Mouse (Mus musculus) embryonic facial prominence, embryonic 11.5 days (tissue): ENCODE results near the gene Hoxd13. TPM values are rescaled to one million over a fixed set of nuclear protein-coding genes. Genes with fewer than 3 reads are reported as not detected.

Experiments used
- ATAC-seq: fragments of 200-750 bp; cut with Nextera tagmentation; replicated peaks from 2 replicates; pipeline ENCODE4 v1.8.0; 2017; ENCODE audit warnings: low read depth; ENCODE audit not compliant: insufficient number of reproducible peaks, low FRiP score, low TSS enrichment
- DNase-seq: peaks from one replicate; pipeline ENCODE4 v3.0.0-alpha.2; 2015; ENCODE audit warnings: low spot score
- H3K27ac ChIP-seq: fragments of 300-500 bp; sonication (generic); replicated peaks from 2 replicates; pipeline ENCODE4 v1.5.1; 2014; ENCODE audit warnings: mild to moderate bottlenecking, low read depth, low read length, control low read depth
- H3K27me3 ChIP-seq: fragments of 300-500 bp; sonication (generic); 2 replicates; pipeline ENCODE4 v1.6.1; 2014; ENCODE audit warnings: mild to moderate bottlenecking, low read length, moderate library complexity, mixed read lengths; ENCODE audit not compliant: control insufficient read depth, insufficient read depth
- H3K36me3 ChIP-seq: fragments of 300-500 bp; sonication (generic); replicated peaks from 2 replicates; pipeline ENCODE4 v1.6.1; 2014; ENCODE audit warnings: low read depth, mild to moderate bottlenecking, low read length, moderate library complexity, mixed read lengths; ENCODE audit not compliant: control insufficient read depth, insufficient read depth
- H3K4me1 ChIP-seq: fragments of 300-500 bp; sonication (generic); 2 replicates; pipeline ENCODE4 v1.6.1; 2014; ENCODE audit warnings: low read length, mixed read lengths; ENCODE audit not compliant: control insufficient read depth, insufficient read depth
- H3K4me2 ChIP-seq: fragments of 300-500 bp; sonication (generic); 2 replicates; pipeline ENCODE4 v1.6.1; 2014; ENCODE audit warnings: low read depth, mild to moderate bottlenecking, control low read depth, low read length, moderate library complexity
- H3K4me3 ChIP-seq: fragments of 300-500 bp; sonication (generic); 2 replicates; pipeline ENCODE4 v1.5.1; 2014; ENCODE audit warnings: low read depth, low read length, control low read depth
- H3K9ac ChIP-seq: fragments of 300-500 bp; sonication (generic); replicated peaks from 2 replicates; pipeline ENCODE4 v1.6.1; 2014; ENCODE audit warnings: mild to moderate bottlenecking, control low read depth, low read length
- H3K9me3 ChIP-seq: fragments of 300-500 bp; sonication (generic); replicated peaks from 2 replicates; pipeline ENCODE4 v1.6.1; 2016; ENCODE audit warnings: mild to moderate bottlenecking, low read length, inconsistent platforms, mixed read lengths; ENCODE audit not compliant: control insufficient read depth
- WGBS: fragments of 180-500 bp; shearing (Covaris S2); extraction: QIAGEN DNeasy Blood & Tissue Kit; methylation state at CpG from one replicate; pipeline ENCODE4 v1.1.7; 2014; 5-methylcytosine and 5-hydroxymethylcytosine counted together
- polyA plus RNA-seq: library from polyadenylated mRNA; unstranded; fragments of >200 nt; fragmentation: Nextera tagmentation; extraction: Ambion mirVana; gene quantifications from 2 replicates; pipeline ENCODE4 v1.2.1, GENCODE M21; 2014

Gene Hoxd13
- polyA plus RNA-seq, 1 experiment from 2014 or later = not detected

DNA sequence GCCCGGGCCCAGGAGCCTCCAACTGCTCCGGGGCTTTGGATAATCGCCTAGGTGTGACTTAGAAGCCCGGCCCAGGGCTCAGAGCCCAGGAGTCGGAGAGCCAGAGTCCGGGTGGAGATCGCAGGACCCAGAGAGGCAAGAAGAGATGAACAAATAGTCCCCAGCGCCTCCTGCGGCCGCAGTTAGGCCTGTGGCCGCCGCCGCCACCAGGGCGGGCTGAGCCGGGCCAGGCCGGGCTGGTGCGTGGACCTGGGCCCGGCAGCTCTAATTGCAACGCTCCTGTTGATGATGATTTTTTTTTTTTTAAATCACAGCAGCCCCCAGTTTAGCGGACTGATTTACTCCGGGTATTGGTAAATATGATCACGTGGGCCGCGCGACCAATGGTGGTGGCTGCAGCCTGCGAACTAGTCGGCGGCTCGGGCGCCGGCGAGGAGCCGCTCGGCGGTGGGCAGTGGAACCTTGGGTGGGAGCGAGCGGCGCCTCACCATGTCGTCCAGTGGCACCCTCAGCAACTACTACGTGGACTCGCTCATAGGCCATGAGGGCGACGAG is 29.5 kb downstream of the Hoxd13 start, which contains the start of gene Hoxd9:
Hoxd9 (plus strand) TSS at position 161 of the 555 bp plus-strand sequence.
- Histone ChIP-seq H3K27ac (no peak within 1 kb of the TSS), H3K9ac (no peak within 1 kb of the TSS), H3K27me3 (peaks cover 85% of the 10 kb centered on the region), H3K4me1 (no peaks in the 10 kb centered on the region; the same call in 1 of the 2 replicates), H3K4me2 (peak within 1 kb of the TSS; percentile 46), H3K36me3 (no peaks in the 10 kb centered on the region), H3K9me3 (no peaks in the 10 kb centered on the region), H3K4me3 (peak within 1 kb of the TSS; percentile 30)
- ATAC-seq (peak; percentile 57; the same call in 1 of the 2 replicates), DNase-seq (no peak)
- WGBS = under 1% methylated on average over 43 of the region's 43 CpGs

DNA sequence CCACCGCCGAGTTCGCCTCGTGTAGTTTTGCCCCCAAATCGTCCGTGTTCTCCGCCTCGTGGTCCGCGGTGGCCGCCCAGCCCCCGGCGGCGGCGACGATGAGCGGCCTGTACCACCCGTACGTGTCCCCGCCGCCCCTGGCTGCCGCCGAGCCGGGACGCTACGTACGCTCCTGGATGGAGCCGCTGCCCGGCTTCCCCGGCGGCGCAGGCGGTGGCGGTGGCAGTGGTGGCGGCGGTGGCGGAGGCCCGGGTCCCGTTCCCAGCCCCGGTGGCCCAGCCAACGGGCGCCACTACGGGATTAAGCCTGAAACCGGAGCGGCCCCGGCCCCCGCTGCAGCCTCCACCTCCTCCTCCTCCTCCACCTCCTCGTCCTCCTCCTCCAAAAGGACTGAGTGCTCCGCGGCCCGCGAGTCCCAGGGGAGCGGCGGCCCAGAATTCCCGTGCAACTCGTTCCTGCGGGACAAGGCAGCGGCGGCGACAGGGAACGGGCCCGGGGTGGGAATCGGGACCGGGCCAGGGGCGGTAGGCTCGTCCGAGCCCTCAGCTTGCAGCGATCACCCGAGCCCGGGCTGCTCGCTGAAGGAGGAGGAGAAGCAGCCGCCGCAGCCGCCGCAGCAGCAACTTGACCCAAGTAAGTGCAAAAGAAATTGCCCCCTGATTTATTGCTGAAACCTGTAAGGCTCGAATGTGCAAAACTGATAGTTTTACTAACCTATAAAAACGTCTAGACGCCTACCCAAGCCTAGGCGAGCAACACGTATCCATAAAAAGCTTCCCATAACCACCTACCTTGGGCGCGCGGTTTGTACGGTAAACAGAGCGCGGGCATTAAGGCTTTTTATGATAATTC is 30.3 kb downstream of the Hoxd13 start:
- H3K9ac ChIP-seq = no peak overlapping the region
- peaks cover 81% of the 10 kb centered on the region for H3K27me3 ChIP-seq
- peak overlapping the region; percentile 46 for H3K4me2 ChIP-seq
- DNase-seq (no peak), ATAC-seq (no peak)
- H3K27ac ChIP-seq = no peak overlapping the region
- peak overlapping the region; percentile 30 for H3K4me3 ChIP-seq
- no peaks in the 10 kb centered on the region for H3K36me3 ChIP-seq
- no peaks in the 10 kb centered on the region for H3K9me3 ChIP-seq
- WGBS = under 1% methylated on average over 70 of the region's 86 CpGs
- H3K4me1 ChIP-seq = no peaks in the 10 kb centered on the region; the same call in 1 of the 2 replicates

DNA sequence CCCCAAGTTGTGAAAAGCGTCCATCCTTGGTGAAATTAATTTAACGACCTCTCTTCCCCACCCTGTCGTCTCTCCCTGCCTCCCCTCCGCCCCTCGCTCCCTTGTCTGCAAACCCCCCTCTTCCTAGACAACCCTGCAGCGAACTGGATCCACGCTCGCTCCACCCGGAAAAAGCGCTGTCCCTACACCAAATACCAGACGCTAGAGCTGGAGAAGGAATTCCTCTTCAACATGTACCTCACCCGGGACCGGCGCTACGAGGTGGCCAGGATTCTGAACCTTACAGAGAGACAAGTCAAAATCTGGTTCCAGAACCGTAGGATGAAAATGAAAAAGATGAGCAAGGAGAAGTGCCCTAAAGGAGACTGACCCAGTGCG is 30.9 kb downstream of the Hoxd13 start:
- H3K4me3 ChIP-seq = no peak overlapping the region
- no peak overlapping the region for H3K4me2 ChIP-seq
- WGBS = under 1% methylated on average over 17 of the region's 17 CpGs
- ATAC-seq (no peak), DNase-seq (no peak)
- H3K27ac ChIP-seq = no peak overlapping the region
- H3K9ac ChIP-seq = no peak overlapping the region
- peaks cover 81% of the 10 kb centered on the region for H3K27me3 ChIP-seq
- no peaks in the 10 kb centered on the region for H3K36me3 ChIP-seq
- no peaks in the 10 kb centered on the region for H3K9me3 ChIP-seq
- H3K4me1 ChIP-seq = no peaks in the 10 kb centered on the region; the same call in 1 of the 2 replicates

- H3K9me3 ChIP-seq = no peaks in the 10 kb centered on the region
- H3K4me2 ChIP-seq = no peak overlapping the region
- H3K27me3 ChIP-seq = peaks cover 85% of the 10 kb centered on the region
- peaks cover 5% of the 10 kb centered on the region for H3K4me1 ChIP-seq
- no peaks in the 10 kb centered on the region for H3K36me3 ChIP-seq
- WGBS = 2% methylated on average over 23 of the region's 23 CpGs
- H3K4me3 ChIP-seq = no peak overlapping the region
- H3K9ac ChIP-seq = no peak overlapping the region
- DNase-seq (no peak), ATAC-seq (no peak)
- H3K27ac ChIP-seq = no peak overlapping the region
Measured at GRCm38 (mm10) chr2:74699664-74700545, 31.8 kb downstream of the Hoxd13 start.

DNA sequence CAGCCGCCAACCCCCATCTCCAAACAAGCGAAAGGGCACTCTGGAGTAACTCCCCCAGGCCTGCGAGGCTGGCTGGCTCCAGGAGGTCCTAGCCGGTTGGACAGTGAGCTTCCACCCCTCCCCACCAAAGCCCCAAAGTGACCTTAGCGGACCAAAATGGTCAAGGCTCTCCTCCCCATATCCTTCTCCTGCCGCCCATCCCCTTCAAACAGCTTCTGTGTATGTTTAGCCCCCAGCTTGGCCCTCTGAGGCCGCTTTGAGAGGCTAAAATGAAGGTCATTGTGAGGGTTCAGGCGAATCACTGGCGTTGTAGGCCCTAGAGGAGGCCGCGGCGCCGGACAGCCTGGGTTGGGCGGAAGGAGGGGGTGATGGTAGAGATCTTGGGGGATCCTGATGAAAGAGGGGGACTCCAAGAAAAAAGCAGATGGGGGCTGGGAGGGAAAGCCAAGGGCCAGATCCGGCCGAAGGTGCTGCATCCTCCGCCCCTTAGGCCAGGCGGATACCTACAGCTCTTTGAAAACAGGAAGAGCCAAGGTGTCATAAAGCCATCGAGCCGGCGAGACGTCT is 32.5 kb downstream of the Hoxd13 start:
- no peak overlapping the region for H3K9ac ChIP-seq
- no peaks in the 10 kb centered on the region for H3K9me3 ChIP-seq
- ATAC-seq (no peak), DNase-seq (no peak)
- 1% methylated on average over 22 of the region's 22 CpGs for WGBS
- H3K4me2 ChIP-seq = no peak overlapping the region
- H3K27ac ChIP-seq = no peak overlapping the region
- H3K4me1 ChIP-seq = peaks cover 12% of the 10 kb centered on the region
- peaks cover 85% of the 10 kb centered on the region for H3K27me3 ChIP-seq
- no peaks in the 10 kb centered on the region for H3K36me3 ChIP-seq
- no peak overlapping the region for H3K4me3 ChIP-seq

DNA sequence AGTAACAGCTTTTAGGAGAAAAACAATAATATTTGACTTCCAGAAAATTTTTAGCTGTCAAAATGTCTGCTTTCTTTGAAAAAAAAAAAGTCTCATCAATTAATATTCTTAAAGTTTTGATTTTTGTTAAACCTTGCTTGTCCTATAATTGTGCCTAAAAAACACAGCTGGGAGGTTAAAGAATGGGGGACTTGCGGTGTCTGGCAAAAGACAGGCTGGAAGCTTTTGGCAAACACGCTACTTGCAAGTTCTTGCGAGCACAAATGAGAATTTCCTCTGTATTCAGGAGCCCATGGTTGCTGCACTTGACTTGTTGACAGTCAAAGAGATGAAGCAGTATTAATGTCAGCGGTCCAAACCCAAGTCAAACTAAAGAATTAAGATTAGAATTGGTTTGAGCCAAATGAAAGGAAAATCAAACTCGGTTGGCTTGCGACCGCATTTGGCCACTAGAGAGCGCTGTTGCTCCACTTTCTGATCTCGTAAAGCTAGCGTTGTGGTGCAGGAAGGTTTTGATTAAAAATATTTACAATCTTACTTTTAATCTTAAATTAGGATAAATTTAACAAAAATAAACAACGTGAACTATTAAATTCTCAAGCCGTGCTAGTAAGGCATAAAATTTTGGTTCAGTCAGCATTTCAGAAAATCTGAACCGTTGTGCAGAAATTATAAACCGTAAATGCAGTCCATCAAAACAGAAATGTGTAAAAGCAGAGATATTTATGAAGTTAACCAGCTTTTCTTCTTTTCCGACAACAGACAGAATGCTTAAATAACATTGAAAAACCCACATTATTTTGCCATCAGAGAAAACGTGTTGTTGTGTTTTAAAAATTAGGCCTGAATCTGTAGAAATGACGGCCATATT is 34.1 kb downstream of the Hoxd13 start:
- no peaks in the 10 kb centered on the region for H3K9me3 ChIP-seq
- 10% methylated on average over 17 of the region's 17 CpGs for WGBS
- H3K27ac ChIP-seq = no peak overlapping the region
- H3K4me1 ChIP-seq = peaks cover 14% of the 10 kb centered on the region
- no peak overlapping the region for H3K9ac ChIP-seq
- H3K27me3 ChIP-seq = peaks cover 83% of the 10 kb centered on the region
- peak; percentile 89 for DNase-seq
- H3K4me3 ChIP-seq = no peak overlapping the region
- H3K36me3 ChIP-seq = no peaks in the 10 kb centered on the region
- no peak for ATAC-seq
- no peak overlapping the region for H3K4me2 ChIP-seq

- peaks cover 14% of the 10 kb centered on the region for H3K4me1 ChIP-seq
- WGBS = 15% methylated on average over 6 of the region's 6 CpGs
- ATAC-seq (no peak), DNase-seq (no peak)
- no peak overlapping the region for H3K4me2 ChIP-seq
- H3K27me3 ChIP-seq = peaks cover 83% of the 10 kb centered on the region
- no peak overlapping the region for H3K4me3 ChIP-seq
- H3K27ac ChIP-seq = no peak overlapping the region
- H3K9me3 ChIP-seq = no peaks in the 10 kb centered on the region
- H3K9ac ChIP-seq = no peak overlapping the region
- no peaks in the 10 kb centered on the region for H3K36me3 ChIP-seq
Measured at GRCm38 (mm10) chr2:74702820-74703219, 34.7 kb downstream of the Hoxd13 start.
